Mouse (Mus musculus): ENCODE data around the gene Tarbp1. TPM values are rescaled to one million over a fixed set of nuclear protein-coding genes. Genes with fewer than 3 reads are reported as not detected.

The Tarbp1 gene
- total and polyA plus RNA-seq, 2 experiments from 2014 or later: 0.92 to 7.3 TPM

- WGBS: 56% methylated on average over 2 of the region's 2 CpGs
- no peaks in the 10 kb centered on the region for H3K27me3 ChIP-seq (ENCODE audit: control insufficient read depth, insufficient read depth, low read length)
- no peaks in the 10 kb centered on the region for H3K4me1 ChIP-seq (ENCODE audit: control insufficient read depth, insufficient read depth)
- ATAC-seq (ENCODE audit: insufficient read depth, low read depth) (no peak), DNase-seq (ENCODE audit: low spot score) (no peak)
- H3K27ac ChIP-seq (ENCODE audit: low read depth): no peak overlapping the region
- TF ChIP-seq CTCF (IDR thresholded peaks at IDR 0.05; ENCODE audit: low read depth) (no peak), EP300 (IDR thresholded peaks at IDR 0.05; ENCODE audit: low read depth) (no peak)
- no peak overlapping the region for H3K4me2 ChIP-seq (ENCODE audit: low read depth, low read length)
- no peak overlapping the region for H3K4me3 ChIP-seq (ENCODE audit: low read depth, low read length)
- no peaks in the 10 kb centered on the region for H3K36me3 ChIP-seq (replicated peaks; ENCODE audit: control insufficient read depth, insufficient read depth, low read length)
- H3K9ac ChIP-seq (replicated peaks; ENCODE audit: low read depth, low read length): no peak overlapping the region
- no peaks in the 10 kb centered on the region; the same call in 1 of the 2 replicates for H3K9me3 ChIP-seq (replicated peaks; ENCODE audit: control insufficient read depth, low read length)
Observed at GRCm38 (mm10) chr8:126508221-126508620, 33.4 kb upstream of the Tarbp1 start.

GRCm38 (mm10) chr8:126504492-126505182 is 29.8 kb upstream of the Tarbp1 start:
- DNase-seq (ENCODE audit: low spot score) (no peak), ATAC-seq (ENCODE audit: insufficient read depth, low read depth) (no peak)
- H3K27ac ChIP-seq (ENCODE audit: low read depth): no peak overlapping the region
- no peak overlapping the region for H3K9ac ChIP-seq (replicated peaks; ENCODE audit: low read depth, low read length)
- no peak overlapping the region for H3K4me2 ChIP-seq (ENCODE audit: low read depth, low read length)
- H3K27me3 ChIP-seq (ENCODE audit: control insufficient read depth, insufficient read depth, low read length): no peaks in the 10 kb centered on the region
- TF ChIP-seq EP300 (IDR thresholded peaks at IDR 0.05; ENCODE audit: low read depth): no peak
- no peak for TF ChIP-seq CTCF (IDR thresholded peaks at IDR 0.05; ENCODE audit: low read depth)
- H3K4me1 ChIP-seq (ENCODE audit: control insufficient read depth, insufficient read depth): 0 out of 2 replicates have a peak, but pooled peaks cover 4% of the 10 kb centered on the region
- no peak overlapping the region for H3K4me3 ChIP-seq (ENCODE audit: low read depth, low read length)
- no peaks in the 10 kb centered on the region for H3K36me3 ChIP-seq (replicated peaks; ENCODE audit: control insufficient read depth, insufficient read depth, low read length)
- no peaks in the 10 kb centered on the region; the same call in 1 of the 2 replicates for H3K9me3 ChIP-seq (replicated peaks; ENCODE audit: control insufficient read depth, low read length)
- 84% methylated on average over 16 of the region's 16 CpGs for WGBS

GRCm38 (mm10) chr8:126502722-126503121 is 27.9 kb upstream of the Tarbp1 start:
- 35% methylated on average over 2 of the region's 2 CpGs for WGBS
- no peaks in the 10 kb centered on the region for H3K27me3 ChIP-seq (ENCODE audit: control insufficient read depth, insufficient read depth, low read length)
- H3K4me1 ChIP-seq (ENCODE audit: control insufficient read depth, insufficient read depth): peaks cover 13% of the 10 kb centered on the region
- no peak overlapping the region for H3K4me2 ChIP-seq (ENCODE audit: low read depth, low read length)
- TF ChIP-seq CTCF (IDR thresholded peaks at IDR 0.05; ENCODE audit: low read depth): no peak
- no peak for TF ChIP-seq EP300 (IDR thresholded peaks at IDR 0.05; ENCODE audit: low read depth)
- H3K36me3 ChIP-seq (replicated peaks; ENCODE audit: control insufficient read depth, insufficient read depth, low read length): no peaks in the 10 kb centered on the region
- no peaks in the 10 kb centered on the region; the same call in 1 of the 2 replicates for H3K9me3 ChIP-seq (replicated peaks; ENCODE audit: control insufficient read depth, low read length)
- no peak overlapping the region for H3K4me3 ChIP-seq (ENCODE audit: low read depth, low read length)
- no peak overlapping the region for H3K27ac ChIP-seq (ENCODE audit: low read depth)
- ATAC-seq (ENCODE audit: insufficient read depth, low read depth) (peak; percentile 47), DNase-seq (ENCODE audit: low spot score) (peak; percentile 31)
- H3K9ac ChIP-seq (replicated peaks; ENCODE audit: low read depth, low read length): no peak overlapping the region

- 99% methylated on average over 2 of the region's 2 CpGs for WGBS
- Histone ChIP-seq H3K27me3 (ENCODE audit: control insufficient read depth, insufficient read depth, low read length) (no peaks in the 10 kb centered on the region), H3K9me3 (replicated peaks; ENCODE audit: control insufficient read depth, low read length) (no peaks in the 10 kb centered on the region), H3K27ac (ENCODE audit: low read depth) (no peak overlapping the region), H3K9ac (replicated peaks; ENCODE audit: low read depth, low read length) (no peak overlapping the region), H3K4me1 (ENCODE audit: control insufficient read depth, insufficient read depth) (peaks cover 13% of the 10 kb centered on the region), H3K4me2 (ENCODE audit: low read depth, low read length) (no peak overlapping the region), H3K36me3 (replicated peaks; ENCODE audit: control insufficient read depth, insufficient read depth, low read length) (no peaks in the 10 kb centered on the region), H3K4me3 (ENCODE audit: low read depth, low read length) (no peak overlapping the region)
- ATAC-seq (ENCODE audit: insufficient read depth, low read depth): no peak
- no peak for TF ChIP-seq CTCF (IDR thresholded peaks at IDR 0.05; ENCODE audit: low read depth)
- TF ChIP-seq EP300 (IDR thresholded peaks at IDR 0.05; ENCODE audit: low read depth): no peak
- DNase-seq (ENCODE audit: low spot score): no peak
Observed at GRCm38 (mm10) chr8:126499371-126499770, 24.5 kb upstream of the Tarbp1 start.

- DNase-seq (ENCODE audit: low spot score) (no peak), ATAC-seq (ENCODE audit: insufficient read depth, low read depth) (no peak)
- peak overlapping the region; percentile 85; the same call in 1 of the 2 replicates for H3K27ac ChIP-seq (ENCODE audit: low read depth)
- H3K36me3 ChIP-seq (replicated peaks; ENCODE audit: control insufficient read depth, insufficient read depth, low read length): no peaks in the 10 kb centered on the region
- H3K4me2 ChIP-seq (ENCODE audit: low read depth, low read length): no peak overlapping the region
- H3K4me3 ChIP-seq (ENCODE audit: low read depth, low read length): no peak overlapping the region
- WGBS: 59% methylated on average over 6 of the region's 6 CpGs
- peaks cover 13% of the 10 kb centered on the region for H3K4me1 ChIP-seq (ENCODE audit: control insufficient read depth, insufficient read depth)
- no peaks in the 10 kb centered on the region for H3K9me3 ChIP-seq (replicated peaks; ENCODE audit: control insufficient read depth, low read length)
- TF ChIP-seq CTCF (IDR thresholded peaks at IDR 0.05; ENCODE audit: low read depth): no peak
- TF ChIP-seq EP300 (IDR thresholded peaks at IDR 0.05; ENCODE audit: low read depth): no peak
- H3K27me3 ChIP-seq (ENCODE audit: control insufficient read depth, insufficient read depth, low read length): no peaks in the 10 kb centered on the region
- no peak overlapping the region; the same call in 1 of the 2 replicates for H3K9ac ChIP-seq (replicated peaks; ENCODE audit: low read depth, low read length)
Observed at GRCm38 (mm10) chr8:126498465-126498864, 23.6 kb upstream of the Tarbp1 start.

All from heart, postnatal 0 days (tissue).